Mouse (Mus musculus) testis, adult 2 months (tissue): Measurements from ENCODE around the gene P3h2. TPM values are rescaled to one million over a fixed set of nuclear protein-coding genes. Genes with fewer than 3 reads are reported as not detected.

Experiments
- H3K27ac ChIP-seq: fragments of 200-500 bp; 2 replicates; pipeline ENCODE4 v1.5.1; 2012; ENCODE audit warnings: low read depth, low read length; ENCODE audit not compliant: control insufficient read depth, insufficient read depth
- H3K27me3 ChIP-seq: fragments of 200-500 bp; 2 replicates; pipeline ENCODE4 v1.6.1; 2012; ENCODE audit warnings: mild to moderate bottlenecking, low read length, moderate library complexity; ENCODE audit not compliant: control insufficient read depth, insufficient read depth
- H3K36me3 ChIP-seq: fragments of 200-500 bp; 2 replicates; pipeline ENCODE4 v1.6.1; 2012; ENCODE audit warnings: mild to moderate bottlenecking, low read length; ENCODE audit not compliant: control insufficient read depth, insufficient read depth
- H3K4me1 ChIP-seq: fragments of 200-500 bp; 2 replicates; pipeline ENCODE4 v1.6.1; 2012; ENCODE audit warnings: low read length; ENCODE audit not compliant: control insufficient read depth, insufficient read depth
- H3K4me3 ChIP-seq: fragments of 200-500 bp; 2 replicates; pipeline ENCODE4 v1.5.1; 2012; ENCODE audit warnings: low read depth, mild to moderate bottlenecking, low read length, moderate library complexity, mixed read lengths; ENCODE audit not compliant: control insufficient read depth
- CTCF ChIP-seq: fragments of 200-500 bp; IDR thresholded peaks from 2 replicates; pipeline ENCODE4 v1.5.1; 2012; ENCODE audit warnings: low read depth, mild to moderate bottlenecking, inconsistent platforms, low read length, moderate library complexity; ENCODE audit not compliant: control insufficient read depth, insufficient read depth, insufficient replicate concordance
- POLR2A ChIP-seq: fragments of 200-500 bp; IDR thresholded peaks from 2 replicates; pipeline ENCODE4 v1.6.1; 2012; ENCODE audit warnings: low read depth, mild to moderate bottlenecking, inconsistent platforms, low read length, moderate library complexity; ENCODE audit not compliant: control insufficient read depth
- polyA plus RNA-seq: library from polyadenylated mRNA; depleted of rRNA; stranded (reverse); fragments of >200 nt; gene quantifications from 2 replicates; pipeline ENCODE4 v1.2.3, GENCODE M21; 2012

P3h2 gene
- polyA plus RNA-seq, 1 experiment, result 0.62 TPM

DNA sequence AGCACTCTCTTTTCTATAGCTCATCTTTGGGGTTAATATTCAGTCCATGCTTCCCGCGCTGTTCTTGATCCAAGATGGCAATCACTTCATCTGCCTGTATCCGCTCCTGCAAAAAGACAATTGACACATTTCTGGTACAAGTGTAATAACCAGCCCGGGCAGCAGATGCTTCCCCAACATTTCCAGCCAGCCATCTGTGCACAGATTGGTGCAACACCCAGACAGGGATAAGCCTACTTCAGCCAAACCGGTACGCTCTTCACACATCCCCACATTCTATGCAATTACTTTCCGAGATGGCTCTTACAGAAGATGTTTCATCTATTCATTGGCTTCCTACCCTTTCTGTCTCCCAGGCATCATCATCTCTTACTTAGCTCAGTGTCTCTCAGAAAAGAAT lies 145.2 kb downstream of the P3h2 start:
- no peak for TF ChIP-seq CTCF
- TF ChIP-seq POLR2A, result no peak
- no peaks in the 10 kb centered on the region for H3K4me1 ChIP-seq
- H3K36me3 ChIP-seq, result no peaks in the 10 kb centered on the region
- H3K27ac ChIP-seq, result no peak overlapping the region
- no peaks in the 10 kb centered on the region for H3K27me3 ChIP-seq
- no peak overlapping the region for H3K4me3 ChIP-seq

DNA sequence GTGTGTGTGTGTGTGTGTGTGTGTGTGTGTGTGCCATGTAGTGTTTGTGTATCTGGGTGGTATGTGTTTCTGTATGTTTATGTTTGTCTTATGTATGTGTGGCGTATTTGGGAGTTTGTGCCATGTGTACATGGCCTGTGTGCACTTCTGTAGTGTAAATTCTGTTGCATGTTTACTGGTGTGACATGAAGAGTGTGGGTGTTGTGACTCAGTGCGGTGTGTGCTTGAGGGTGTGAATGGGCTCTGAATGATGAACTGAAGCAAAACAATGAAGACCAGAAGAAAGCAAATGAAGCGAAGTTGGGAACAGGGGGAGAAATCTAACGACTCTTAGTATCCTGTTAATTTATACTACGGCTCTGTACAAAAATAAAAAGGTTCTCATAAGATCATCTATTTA lies 145.7 kb downstream of the P3h2 start:
- H3K4me3 ChIP-seq, result no peak overlapping the region
- no peak overlapping the region for H3K27ac ChIP-seq
- TF ChIP-seq POLR2A (no peak), CTCF (no peak)
- H3K36me3 ChIP-seq, result no peaks in the 10 kb centered on the region
- H3K27me3 ChIP-seq, result no peaks in the 10 kb centered on the region
- no peaks in the 10 kb centered on the region for H3K4me1 ChIP-seq

DNA sequence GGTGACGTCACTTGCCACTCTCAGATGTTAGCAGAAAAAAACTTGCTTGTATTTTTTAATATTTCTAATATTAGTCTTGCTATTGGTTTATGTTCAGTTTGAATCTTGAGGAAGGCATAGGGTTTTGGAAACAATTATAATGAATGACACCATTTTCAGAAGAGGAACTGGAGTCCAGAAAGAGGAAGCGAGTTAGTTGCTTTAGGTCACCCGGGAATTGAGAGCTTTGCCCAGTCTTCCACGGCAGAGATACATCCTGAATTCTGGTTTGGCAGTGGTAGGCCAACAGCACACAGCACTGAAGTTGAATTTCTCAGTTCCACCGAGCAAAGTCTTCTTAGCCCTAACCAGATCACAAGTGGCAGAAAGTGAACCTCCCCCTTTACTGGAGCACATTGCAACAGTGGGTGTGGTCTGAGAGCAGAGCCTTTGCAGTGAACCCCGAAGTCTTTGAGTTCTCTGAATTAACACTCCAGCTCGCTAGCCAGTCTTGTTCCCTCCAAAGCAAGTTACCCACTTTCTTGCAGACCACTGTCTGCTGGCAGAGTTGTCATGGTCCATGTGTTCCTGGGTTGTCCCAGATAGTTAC lies 146.8 kb downstream of the P3h2 start:
- Histone ChIP-seq H3K27me3 (no peaks in the 10 kb centered on the region), H3K36me3 (no peaks in the 10 kb centered on the region), H3K4me3 (no peak overlapping the region), H3K4me1 (no peaks in the 10 kb centered on the region), H3K27ac (no peak overlapping the region)
- TF ChIP-seq POLR2A, result no peak
- TF ChIP-seq CTCF, result no peak

DNA sequence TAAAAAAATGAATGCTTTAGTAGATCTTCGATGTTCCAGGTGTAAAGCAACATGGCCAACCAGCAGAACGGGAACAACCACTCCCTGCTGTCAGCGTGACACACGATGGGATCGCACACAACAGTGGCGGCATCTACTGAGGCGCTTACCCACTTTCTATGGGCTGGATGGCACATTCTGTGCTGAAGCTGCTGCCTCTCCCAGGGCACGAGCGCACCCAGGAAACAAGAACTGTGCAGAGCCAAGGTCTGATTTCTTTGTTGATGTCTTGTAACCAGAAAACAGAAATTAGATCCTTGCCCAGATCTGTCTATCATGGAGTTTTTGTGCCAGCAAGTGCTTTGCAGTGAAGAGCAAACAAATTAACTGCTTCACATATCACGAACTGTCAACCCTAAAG lies 147.4 kb downstream of the P3h2 start:
- Histone ChIP-seq H3K4me3 (no peak overlapping the region), H3K4me1 (no peaks in the 10 kb centered on the region), H3K27me3 (no peaks in the 10 kb centered on the region), H3K36me3 (no peaks in the 10 kb centered on the region), H3K27ac (no peak overlapping the region)
- TF ChIP-seq CTCF (no peak), POLR2A (no peak)

DNA sequence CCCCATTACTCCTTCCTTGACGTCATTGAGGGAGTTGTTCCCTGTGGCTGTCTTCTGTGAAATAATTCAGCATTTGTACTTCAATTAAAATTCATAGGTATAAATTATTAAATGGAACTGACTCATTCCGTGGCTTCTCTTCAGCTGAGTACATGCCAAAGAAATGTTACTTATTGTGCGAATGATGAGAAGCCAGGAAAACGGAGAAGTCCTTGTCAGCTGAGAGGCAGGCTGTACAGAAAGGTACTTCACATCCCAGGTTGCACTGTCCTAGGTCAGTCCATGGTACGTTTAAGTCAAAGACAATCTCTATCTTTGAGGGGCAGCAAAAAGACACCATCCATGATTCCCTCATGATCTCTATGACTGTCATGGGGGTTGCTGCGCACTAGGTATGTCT lies 148.8 kb downstream of the P3h2 start:
- no peaks in the 10 kb centered on the region for H3K27me3 ChIP-seq
- TF ChIP-seq POLR2A (no peak), CTCF (no peak)
- no peak overlapping the region for H3K27ac ChIP-seq
- no peak overlapping the region for H3K4me3 ChIP-seq
- no peaks in the 10 kb centered on the region for H3K36me3 ChIP-seq
- H3K4me1 ChIP-seq, result no peaks in the 10 kb centered on the region

DNA sequence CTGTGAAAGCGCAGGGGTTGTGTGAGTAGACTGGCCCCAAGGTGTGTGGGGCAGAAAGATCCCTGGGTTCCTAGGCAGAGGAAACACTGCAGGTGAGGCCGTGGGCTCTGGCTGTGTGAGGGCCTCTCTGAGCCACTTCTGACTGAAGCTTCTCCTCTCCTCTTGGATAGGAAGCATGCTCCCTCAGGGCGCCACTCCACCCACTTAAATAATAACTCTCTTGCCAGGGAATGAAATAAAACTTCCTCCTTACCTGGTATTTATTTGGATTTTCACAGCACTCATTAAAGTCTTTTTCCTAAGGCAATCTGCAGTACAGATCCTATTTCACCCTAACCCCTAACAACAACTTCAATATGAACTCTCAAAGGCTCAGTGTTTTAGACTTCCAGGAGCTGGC lies 151.0 kb downstream of the P3h2 start:
- H3K27me3 ChIP-seq, result no peaks in the 10 kb centered on the region
- TF ChIP-seq CTCF, result no peak
- TF ChIP-seq POLR2A, result no peak

DNA sequence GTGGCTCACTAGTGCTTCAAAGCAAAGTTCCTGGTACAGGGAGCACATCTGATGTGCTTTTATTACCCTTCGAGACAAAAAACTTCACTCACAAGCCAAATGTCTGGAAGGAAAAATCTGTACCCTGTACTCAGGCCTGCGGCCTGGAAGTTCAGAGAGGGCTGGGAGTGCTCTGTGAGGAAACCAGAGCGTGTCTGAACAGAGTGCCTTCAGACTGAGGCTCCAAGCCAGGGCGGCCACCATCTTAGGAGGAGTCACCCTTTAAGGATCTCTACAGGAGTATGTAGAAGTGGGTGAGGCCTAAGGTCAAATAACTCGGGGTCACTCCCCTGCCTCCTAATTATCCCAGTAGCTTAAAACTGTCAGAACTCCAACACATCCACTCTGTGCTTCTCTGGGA lies 152.2 kb downstream of the P3h2 start:
- TF ChIP-seq POLR2A (no peak), CTCF (no peak)
- H3K27me3 ChIP-seq, result no peaks in the 10 kb centered on the region
- no peaks in the 10 kb centered on the region for H3K36me3 ChIP-seq
- H3K27ac ChIP-seq, result no peak overlapping the region
- no peak overlapping the region for H3K4me3 ChIP-seq
- H3K4me1 ChIP-seq, result no peaks in the 10 kb centered on the region

More for the DNA sequence above, 151.0 kb downstream of the P3h2 start:
- Histone ChIP-seq H3K4me3 (no peak overlapping the region), H3K36me3 (no peaks in the 10 kb centered on the region), H3K27ac (no peak overlapping the region), H3K4me1 (no peaks in the 10 kb centered on the region)

DNA sequence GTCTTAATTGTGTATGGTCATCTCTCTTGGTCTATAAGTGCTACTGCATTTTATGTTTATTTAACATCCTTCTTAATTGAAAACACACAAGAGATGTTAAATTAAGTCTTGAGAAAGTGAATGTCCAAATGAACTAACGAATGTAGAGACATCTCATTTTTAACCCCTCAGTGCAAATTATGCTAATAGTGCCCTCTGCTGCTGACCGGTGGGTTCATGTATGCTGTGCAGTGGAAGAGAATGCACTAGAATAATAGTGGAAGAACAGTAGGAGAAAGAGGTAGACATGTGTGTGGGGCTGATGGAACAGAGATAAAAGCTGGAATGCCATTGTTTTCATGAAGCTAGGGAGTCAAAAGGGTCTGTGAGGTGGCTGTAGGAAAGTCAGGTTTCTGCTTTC lies 153.6 kb downstream of the P3h2 start:
- no peaks in the 10 kb centered on the region for H3K27me3 ChIP-seq
- H3K36me3 ChIP-seq, result no peaks in the 10 kb centered on the region
- H3K4me3 ChIP-seq, result no peak overlapping the region
- H3K27ac ChIP-seq, result no peak overlapping the region
- no peaks in the 10 kb centered on the region for H3K4me1 ChIP-seq
- TF ChIP-seq POLR2A, result no peak
- TF ChIP-seq CTCF, result no peak
